Comparison of ENCODE assay signal across 8 mouse cellular contexts in the genomic region with DNA sequence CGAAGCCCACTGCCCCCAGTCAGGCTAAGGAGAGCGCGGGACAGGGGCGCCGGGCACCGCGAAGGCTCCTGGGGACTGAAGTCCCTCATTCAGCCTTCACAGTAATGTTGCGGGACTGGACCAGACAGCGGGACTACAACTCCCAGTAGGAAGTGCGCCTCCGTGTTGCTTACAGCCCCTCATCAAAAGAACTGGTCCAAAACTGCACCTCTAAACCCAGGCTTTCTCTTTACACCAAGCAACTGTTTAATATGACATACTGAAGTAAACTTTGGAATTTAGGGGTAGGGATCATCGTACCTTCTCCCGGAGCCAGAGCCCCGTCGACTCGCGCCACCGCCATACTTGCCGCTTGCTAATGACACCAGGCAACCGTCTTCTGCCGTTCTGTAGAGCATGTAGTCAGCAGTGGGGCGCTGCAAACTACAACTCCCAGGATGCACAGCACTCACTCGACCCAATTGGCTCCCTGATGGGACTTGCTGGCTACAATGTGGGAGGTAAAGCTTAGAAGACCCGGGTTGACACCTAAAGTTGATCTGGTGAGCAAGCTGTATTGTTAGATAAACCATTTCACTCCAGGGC. TPM values are rescaled to one million over a fixed set of nuclear protein-coding genes. Genes with fewer than 3 reads are reported as not detected.
DNase-seq lines count a peak whose midpoint lies in the region; ATAC-seq and TF ChIP-seq lines count a peak whose summit lies in the region.

A gene (minus strand): TSS at position 403 of the 585 bp plus-strand sequence.

- no peaks in the 10 kb centered on the region for H3K79me2 ChIP-seq in liver, adult 2 months (ENCODE audit: control insufficient read depth, insufficient read depth, low read length)
- H3K79me2 ChIP-seq in myocyte (ENCODE audit: control insufficient read depth, insufficient read depth): no peaks in the 10 kb centered on the region

- 0 out of 2 replicates have a peak, but pooled peaks have one; percentile 6 for TF ChIP-seq POLR2A in liver, adult 2 months (IDR thresholded peaks at IDR 0.05; ENCODE audit: extremely low read depth, insufficient read depth, low read length)
- TF ChIP-seq POLR2A in myocyte (IDR thresholded peaks at IDR 0.05; ENCODE audit: insufficient read length, low read depth): peak; percentile 80

- peak within 1 kb of the TSS; percentile 32; the same call in 1 of the 2 replicates for H3K27ac ChIP-seq in heart, embryonic 11.5 days (ENCODE audit: low read depth, low read length)
- peak within 1 kb of the TSS; percentile 41 for H3K27ac ChIP-seq in kidney, embryonic 16.5 days (ENCODE audit: low read length)
- peak within 1 kb of the TSS; percentile 7; the same call in 1 of the 2 replicates for H3K27ac ChIP-seq in liver, adult 2 months (replicated peaks; ENCODE audit: insufficient read depth, low read depth, low read length)

- peak; percentile 89 to 91 for DNase-seq in B cell, adult 2 months
- peak; percentile 98 for DNase-seq in brain, adult 2 months (ENCODE audit: low read depth, low spot score)
- DNase-seq in liver, adult 2 months (ENCODE audit: extremely low read depth, low read depth, low spot score): peak; percentile 91
- DNase-seq in splenic B cell, adult 2 months (ENCODE audit: low read depth, low spot score): peak; percentile 94

- peak within 1 kb of the TSS; percentile 81 for H3K4me3 ChIP-seq in heart, embryonic 11.5 days (ENCODE audit: low read depth, low read length)
- peak within 1 kb of the TSS; percentile 86 for H3K4me3 ChIP-seq in kidney, embryonic 16.5 days (ENCODE audit: low read length)
- H3K4me3 ChIP-seq in liver, adult 2 months (ENCODE audit: insufficient read depth, low read depth, low read length): peak within 1 kb of the TSS; percentile 65
- peak within 1 kb of the TSS; percentile 94 for H3K4me3 ChIP-seq in myocyte

- ATAC-seq in erythroblast, adult 5-6 weeks (replicated peaks; ENCODE audit: low FRiP score, poor library complexity, severe bottlenecking): peak; percentile 97
- peak; percentile 97 for ATAC-seq in heart, embryonic 11.5 days (replicated peaks; ENCODE audit: insufficient number of reproducible peaks, low FRiP score, low TSS enrichment)
- ATAC-seq in kidney, embryonic 16.5 days (ENCODE audit: low FRiP score, low TSS enrichment): peak; percentile 99

- H3K36me3 ChIP-seq in heart, embryonic 11.5 days (ENCODE audit: control insufficient read depth, insufficient read depth, low read length): 0 out of 2 replicates have a peak, but pooled peaks cover under 1% of the 10 kb centered on the region
- no peaks in the 10 kb centered on the region for H3K36me3 ChIP-seq in kidney, embryonic 16.5 days (ENCODE audit: insufficient read depth, low read length)
- no peaks in the 10 kb centered on the region for H3K36me3 ChIP-seq in liver, adult 2 months (ENCODE audit: control insufficient read depth, insufficient read depth, low read length)
- H3K36me3 ChIP-seq in myocyte (ENCODE audit: control insufficient read depth, insufficient read depth): no peaks in the 10 kb centered on the region
- no peaks in the 10 kb centered on the region for H3K36me3 ChIP-seq in splenic B cell, adult 2 months (ENCODE audit: control insufficient read depth, insufficient read depth, low read length, poor library complexity, severe bottlenecking)

- no peak within 1 kb of the TSS for H3ac ChIP-seq in myocyte (ENCODE audit: control insufficient read depth, insufficient read length)

- peak within 1 kb of the TSS; percentile 85 for H3K9ac ChIP-seq in heart, embryonic 11.5 days (ENCODE audit: low read depth, low read length)
- peak within 1 kb of the TSS; percentile 85 for H3K9ac ChIP-seq in kidney, embryonic 16.5 days (replicated peaks; ENCODE audit: low read length)
- peak within 1 kb of the TSS; percentile 72 for H3K9ac ChIP-seq in liver, adult 2 months (ENCODE audit: low read depth, low read length)

- H3K27me3 ChIP-seq in heart, embryonic 11.5 days (ENCODE audit: control insufficient read depth, insufficient read depth, low read length): no peaks in the 10 kb centered on the region
- H3K27me3 ChIP-seq in kidney, embryonic 16.5 days (ENCODE audit: insufficient read depth, low read length): no peaks in the 10 kb centered on the region
- H3K27me3 ChIP-seq in liver, adult 2 months (ENCODE audit: control insufficient read depth, insufficient read depth, low read length): no peaks in the 10 kb centered on the region
- H3K27me3 ChIP-seq in myocyte (ENCODE audit: control insufficient read depth, insufficient read depth, insufficient read length): no peaks in the 10 kb centered on the region
- H3K27me3 ChIP-seq in splenic B cell, adult 2 months (ENCODE audit: control insufficient read depth, insufficient read depth, low read length, poor library complexity, severe bottlenecking): no peaks in the 10 kb centered on the region

- H3K9me3 ChIP-seq in heart, embryonic 11.5 days (replicated peaks; ENCODE audit: control insufficient read depth, low read length): no peaks in the 10 kb centered on the region
- H3K9me3 ChIP-seq in kidney, embryonic 16.5 days (ENCODE audit: low read length): no peaks in the 10 kb centered on the region

- peak within 1 kb of the TSS; percentile 86 for H3K4me2 ChIP-seq in heart, embryonic 11.5 days
- H3K4me2 ChIP-seq in kidney, embryonic 16.5 days (replicated peaks; ENCODE audit: low read depth, low read length): peak within 1 kb of the TSS; percentile 63
- peak within 1 kb of the TSS; percentile 89 for H3K4me2 ChIP-seq in myocyte (ENCODE audit: low read depth)

- no peaks in the 10 kb centered on the region for H3K4me1 ChIP-seq in heart, embryonic 11.5 days (ENCODE audit: control insufficient read depth, insufficient read depth, low read length)
- H3K4me1 ChIP-seq in kidney, embryonic 16.5 days (ENCODE audit: insufficient read depth, low read length): peaks cover 3% of the 10 kb centered on the region; the same call in 1 of the 2 replicates
- H3K4me1 ChIP-seq in liver, adult 2 months (ENCODE audit: control insufficient read depth, insufficient read depth, low read length): no peaks in the 10 kb centered on the region

- under 1% methylated on average over 24 of the region's 24 CpGs for WGBS in heart, embryonic 11.5 days (ENCODE audit: insufficient replicate concordance)
- under 1% methylated on average over 24 of the region's 24 CpGs for WGBS in kidney, embryonic 16.5 days
- under 1% methylated on average over 24 of the region's 24 CpGs for WGBS in liver, adult 2 months

- no peak for TF ChIP-seq CTCF in liver, adult 2 months (IDR thresholded peaks at IDR 0.05; ENCODE audit: low read depth, low read length)

TF ChIP-seq in myocyte, 11 proteins besides CTCF, POLR2A, EP300 and RAD21:
- TF ChIP-seq MYOD1 (IDR thresholded peaks at IDR 0.05; ENCODE audit: control insufficient read depth in 1 of 3, insufficient read length in 2 of 3, low read depth in 2 of 3) (no peak), POLR2AphosphoS2 (IDR thresholded peaks at IDR 0.05; ENCODE audit: insufficient read length, low read depth) (peak; percentile 61), USF1 (IDR thresholded peaks at IDR 0.05; ENCODE audit: low read depth) (no peak), REST (IDR thresholded peaks at IDR 0.05; ENCODE audit: insufficient read depth, insufficient read length) (no peak), TCF3 (IDR thresholded peaks at IDR 0.05; ENCODE audit: insufficient read length, low read depth) (no peak), MYOG (IDR thresholded peaks at IDR 0.05; ENCODE audit: control insufficient read depth in 1 of 3, insufficient read depth in 1 of 3, insufficient read length in 2 of 3, low read depth in 2 of 3) (no peak)

RNA-seq across cellular contexts. Expression of the gene that starts here (rescaled TPM):
- total RNA-seq in erythroblast, adult 5-6 weeks (2015; ENCODE audit: low replicate concordance): 2.5 and 8.2 TPM in 2 replicates
- 1.5 and 2.2 TPM in 2 replicates for total RNA-seq in erythroblast, adult 5-6 weeks (2017; ENCODE audit: low replicate concordance)
- polyA plus RNA-seq in heart, embryonic 11.5 days (2014; fragmentation: Nextera tagmentation; extraction: Ambion mirVana): 7.4 and 11.9 TPM in 2 replicates
- polyA plus RNA-seq in kidney, embryonic 16.5 days (2015; fragmentation: Nextera tagmentation; extraction: Ambion mirVana): 12.0 and 13.9 TPM in 2 replicates
- total RNA-seq in liver, adult 2 months (2014; rRNA removed): 1.7 and 1.9 TPM in 2 replicates
- 0.39 and 0.91 TPM in 2 replicates for polyA plus RNA-seq in liver, adult 2 months (2012; rRNA removed)
- 4.6 TPM for polyA plus RNA-seq in myocyte (2012; fragmentation: generic; extraction: Trizol)

Comparison
In these comparisons a context has a peak if more than half of its experiments do, and no peak if none do; other contexts are left out.
1. Peak in every context shown above with its lines: DNase-seq, ATAC-seq, H3K4me3 ChIP-seq and H3K27ac ChIP-seq.